Mouse (Mus musculus) hindbrain, embryonic 13.5 days (tissue): ENCODE results near the gene Nat8f5. TPM values are rescaled to one million over a fixed set of nuclear protein-coding genes. Genes with fewer than 3 reads are reported as not detected.
"Not testable (repeated sequence)": the region's sequence is repeated elsewhere in the genome, so short reads cannot be mapped to it uniquely, and the experiment has no call there.

ENCODE experiments used
- ATAC-seq: fragments of 200-750 bp; cut with Nextera tagmentation; 2 replicates; pipeline ENCODE4 v1.8.0; 2017; ENCODE audit warnings: moderate TSS enrichment; ENCODE audit not compliant: low FRiP score
- H3K27ac ChIP-seq: fragments of 300-500 bp; sonication (generic); 2 replicates; pipeline ENCODE4 v1.5.1; 2015; ENCODE audit warnings: inconsistent platforms, mild to moderate bottlenecking, moderate library complexity
- H3K27me3 ChIP-seq: fragments of 300-500 bp; sonication (generic); 2 replicates; pipeline ENCODE4 v1.6.1; 2015; ENCODE audit warnings: mild to moderate bottlenecking, inconsistent platforms
- H3K36me3 ChIP-seq: fragments of 300-500 bp; sonication (generic); 2 replicates; pipeline ENCODE4 v1.6.1; 2015; ENCODE audit warnings: mild to moderate bottlenecking, inconsistent platforms
- H3K4me1 ChIP-seq: fragments of 300-500 bp; sonication (generic); replicated peaks from 2 replicates; pipeline ENCODE4 v1.6.1; 2015; ENCODE audit warnings: inconsistent platforms
- H3K4me2 ChIP-seq: fragments of 300-500 bp; sonication (generic); 2 replicates; pipeline ENCODE4 v1.6.1; 2015; ENCODE audit warnings: inconsistent platforms, mild to moderate bottlenecking, moderate library complexity
- H3K4me3 ChIP-seq: fragments of 300-500 bp; sonication (generic); 2 replicates; pipeline ENCODE4 v1.5.1; 2015; ENCODE audit warnings: mild to moderate bottlenecking, inconsistent platforms
- H3K9ac ChIP-seq: fragments of 300-500 bp; sonication (generic); 2 replicates; pipeline ENCODE4 v1.6.1; 2015; ENCODE audit warnings: mild to moderate bottlenecking, inconsistent platforms
- H3K9me3 ChIP-seq: fragments of 300-500 bp; sonication (generic); 2 replicates; pipeline ENCODE4 v1.6.1; 2016; ENCODE audit warnings: inconsistent platforms
- WGBS: fragments of 180-500 bp; shearing (Covaris S2); methylation state at CpG from one replicate; pipeline ENCODE4 v1.1.7; 2015; 5-methylcytosine and 5-hydroxymethylcytosine counted together
- polyA plus RNA-seq: library from polyadenylated mRNA; unstranded; fragments of >200 nt; fragmentation: Nextera tagmentation; extraction: Ambion mirVana; gene quantifications from 2 replicates; pipeline ENCODE4 v1.2.1, GENCODE M21; 2015

Nat8f5 gene
- polyA plus RNA-seq, 1 experiment from 2014 or later = 0.29 TPM

DNA sequence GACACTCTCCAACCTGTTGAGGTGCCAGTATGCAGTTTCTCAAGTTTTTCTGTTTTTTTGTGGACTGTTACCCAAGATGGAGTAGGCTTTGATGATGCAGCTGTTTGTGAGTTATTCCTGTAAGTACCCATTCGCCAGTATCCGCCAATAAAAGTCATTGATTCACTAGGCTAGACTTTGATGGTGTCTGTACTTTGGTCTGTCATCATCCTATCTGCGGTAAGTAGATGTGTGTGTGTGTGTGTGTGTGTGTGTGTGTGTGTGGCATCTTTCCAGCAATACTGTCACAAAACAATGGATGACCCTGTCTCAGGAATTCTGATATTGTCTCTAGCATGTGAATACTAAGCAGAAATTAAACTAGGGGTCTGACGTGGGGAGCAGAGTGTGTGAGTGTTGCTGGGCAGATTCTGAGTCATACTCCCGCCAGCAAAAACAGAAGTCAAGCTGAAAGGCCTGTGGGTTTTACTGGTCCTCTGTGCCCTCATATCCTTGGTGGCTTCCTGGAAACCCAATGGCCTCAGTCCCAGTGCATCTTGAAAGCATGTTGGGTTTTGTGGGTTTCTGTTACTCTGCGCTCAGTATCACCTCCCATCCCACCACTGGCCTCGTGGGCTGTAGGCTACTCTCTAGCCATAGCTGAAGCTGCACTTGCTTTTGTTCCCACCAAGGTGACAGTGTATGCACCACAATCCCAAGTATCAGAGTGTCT lies 30.4 kb upstream of the Nat8f5 start:
- Histone ChIP-seq H3K4me3 (no peak overlapping the region), H3K4me1 (0 out of 2 replicates have a peak, but pooled peaks cover 7% of the 10 kb centered on the region), H3K36me3 (no peaks in the 10 kb centered on the region), H3K27ac (no peak overlapping the region), H3K27me3 (no peaks in the 10 kb centered on the region), H3K4me2 (no peak overlapping the region), H3K9me3 (no peaks in the 10 kb centered on the region), H3K9ac (no peak overlapping the region)
- WGBS = 88% methylated on average over 7 of the region's 7 CpGs
- ATAC-seq = no peak

- Histone ChIP-seq H3K27ac (no peak overlapping the region), H3K36me3 (no peaks in the 10 kb centered on the region), H3K27me3 (no peaks in the 10 kb centered on the region), H3K4me1 (0 out of 2 replicates have a peak, but pooled peaks cover 7% of the 10 kb centered on the region), H3K4me3 (no peak overlapping the region), H3K9me3 (no peaks in the 10 kb centered on the region), H3K9ac (no peak overlapping the region), H3K4me2 (no peak overlapping the region)
- no peak for ATAC-seq
- WGBS = 24% methylated on average over 2 of the region's 2 CpGs
Observed at GRCm38 (mm10) chr6:85849240-85849639, 28.5 kb upstream of the Nat8f5 start.

- 92% methylated on average over 4 of the region's 4 CpGs for WGBS
- no peaks in the 10 kb centered on the region for H3K36me3 ChIP-seq
- H3K9ac ChIP-seq = no peak overlapping the region
- no peak for ATAC-seq
- no peaks in the 10 kb centered on the region for H3K9me3 ChIP-seq
- no peak overlapping the region for H3K27ac ChIP-seq
- H3K4me3 ChIP-seq = no peak overlapping the region
- no peak overlapping the region for H3K4me2 ChIP-seq
- H3K27me3 ChIP-seq = no peaks in the 10 kb centered on the region
- 0 out of 2 replicates have a peak, but pooled peaks cover 7% of the 10 kb centered on the region for H3K4me1 ChIP-seq
Observed at GRCm38 (mm10) chr6:85848140-85848539, 27.4 kb upstream of the Nat8f5 start.

- H3K27me3 ChIP-seq = no peaks in the 10 kb centered on the region
- H3K36me3 ChIP-seq = no peaks in the 10 kb centered on the region
- no peak overlapping the region for H3K4me2 ChIP-seq
- 54% methylated on average over 1 of the region's 1 CpGs for WGBS
- no peak overlapping the region for H3K9ac ChIP-seq
- H3K27ac ChIP-seq = no peak overlapping the region
- ATAC-seq = no peak
- no peak overlapping the region for H3K4me3 ChIP-seq
- H3K4me1 ChIP-seq = 0 out of 2 replicates have a peak, but pooled peaks cover 7% of the 10 kb centered on the region
- H3K9me3 ChIP-seq = no peaks in the 10 kb centered on the region
Observed at GRCm38 (mm10) chr6:85846921-85847320, 26.1 kb upstream of the Nat8f5 start.

GRCm38 (mm10) chr6:85843677-85844458 lies 23.1 kb upstream of the Nat8f5 start:
- H3K9ac ChIP-seq, H3K4me1 ChIP-seq, H3K4me2 ChIP-seq, H3K27ac ChIP-seq, H3K36me3 ChIP-seq, H3K9me3 ChIP-seq, H3K4me3 ChIP-seq, ATAC-seq, H3K27me3 ChIP-seq: not testable (repeated sequence)
- WGBS = 59% methylated on average over 25 of the region's 25 CpGs

DNA sequence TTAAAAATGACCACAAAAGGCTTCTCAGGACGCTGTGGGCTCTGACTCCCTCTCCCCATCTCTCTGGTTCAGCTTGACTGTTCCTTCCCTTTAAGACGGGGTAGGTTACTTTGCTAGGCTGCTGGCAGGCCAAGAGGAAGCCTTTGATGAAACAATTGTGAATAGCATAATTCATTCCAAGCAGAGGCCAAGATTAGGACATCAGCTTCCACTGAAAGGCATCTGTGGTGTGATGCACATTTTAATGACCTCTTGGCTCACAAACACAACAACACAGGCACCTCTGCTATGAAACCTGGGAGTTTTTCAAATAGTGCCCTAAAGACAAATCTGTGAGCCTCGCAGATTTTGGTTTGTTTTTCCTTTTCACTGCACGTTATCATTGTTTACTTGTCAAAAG lies 19.2 kb upstream of the Nat8f5 start:
- Histone ChIP-seq H3K4me2 (no peak overlapping the region), H3K27ac (no peak overlapping the region), H3K4me3 (no peak overlapping the region), H3K9ac (no peak overlapping the region), H3K36me3 (no peaks in the 10 kb centered on the region), H3K27me3 (no peaks in the 10 kb centered on the region), H3K4me1 (no peaks in the 10 kb centered on the region), H3K9me3 (no peaks in the 10 kb centered on the region)
- 44% methylated on average over 4 of the region's 4 CpGs for WGBS
- ATAC-seq = no peak

DNA sequence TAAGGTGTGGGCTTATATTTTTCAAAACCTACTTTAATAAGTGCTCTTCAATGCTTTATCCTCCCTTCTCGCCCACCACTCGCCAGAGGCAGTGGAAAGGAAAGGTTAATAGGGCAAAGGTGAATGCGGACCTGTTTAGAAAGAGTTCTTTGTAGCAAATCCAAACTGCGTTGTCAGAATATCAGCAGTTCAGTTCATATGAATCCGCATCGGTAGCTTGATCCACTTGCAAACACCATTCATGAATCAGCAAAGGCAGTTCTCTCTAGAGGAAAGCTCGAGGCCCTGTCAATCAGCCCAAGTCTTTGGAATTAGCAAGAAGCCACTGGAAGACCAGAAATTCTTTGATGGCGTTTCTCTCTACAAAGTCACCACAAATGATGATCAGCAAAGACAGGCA lies 17.9 kb upstream of the Nat8f5 start:
- no peaks in the 10 kb centered on the region for H3K9me3 ChIP-seq
- H3K36me3 ChIP-seq = no peaks in the 10 kb centered on the region
- no peak overlapping the region for H3K27ac ChIP-seq
- no peak overlapping the region for H3K9ac ChIP-seq
- H3K4me3 ChIP-seq = no peak overlapping the region
- H3K4me2 ChIP-seq = no peak overlapping the region
- ATAC-seq = no peak
- H3K4me1 ChIP-seq = no peaks in the 10 kb centered on the region
- WGBS = 52% methylated on average over 8 of the region's 8 CpGs
- H3K27me3 ChIP-seq = no peaks in the 10 kb centered on the region

GRCm38 (mm10) chr6:85837307-85837706 lies 16.5 kb upstream of the Nat8f5 start:
- H3K27me3 ChIP-seq, H3K9ac ChIP-seq: not testable (repeated sequence)
- 23% methylated on average over 12 of the region's 12 CpGs for WGBS

GRCm38 (mm10) chr6:85836827-85837226 lies 16.1 kb upstream of the Nat8f5 start:
- not testable (repeated sequence) for H3K9me3 ChIP-seq, ATAC-seq, H3K4me2 ChIP-seq, H3K27me3 ChIP-seq, H3K36me3 ChIP-seq, H3K9ac ChIP-seq, H3K27ac ChIP-seq, H3K4me3 ChIP-seq, H3K4me1 ChIP-seq
- WGBS = 23% methylated on average over 9 of the region's 9 CpGs

More at GRCm38 (mm10) chr6:85837307-85837706, 16.5 kb upstream of the Nat8f5 start:
- H3K27ac ChIP-seq, H3K4me1 ChIP-seq, H3K4me3 ChIP-seq, H3K36me3 ChIP-seq, ATAC-seq, H3K9me3 ChIP-seq: not testable (repeated sequence)
- H3K4me2 ChIP-seq = peak overlapping the region; percentile 25; the same call in 1 of the 2 replicates

DNA sequence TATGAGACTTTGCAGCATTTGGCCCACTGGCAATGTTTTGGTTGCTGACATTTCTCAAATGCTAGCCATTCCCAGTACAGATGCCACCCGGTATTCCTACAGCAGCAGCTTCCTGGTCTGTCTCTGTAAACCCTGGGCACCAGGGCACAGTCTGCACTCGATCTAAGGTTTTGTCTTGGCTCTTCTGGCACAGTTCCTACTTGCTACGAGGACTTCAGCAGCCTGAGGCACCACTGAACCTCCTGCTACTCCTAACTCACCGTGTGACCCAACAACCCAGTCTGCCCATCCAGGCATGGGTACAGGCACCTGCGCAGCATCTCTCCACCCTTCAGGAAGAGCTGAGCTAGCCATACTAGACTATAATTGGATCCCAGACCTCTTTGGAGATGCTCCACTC lies 15.3 kb upstream of the Nat8f5 start:
- not testable (repeated sequence) for H3K27ac ChIP-seq, H3K4me1 ChIP-seq, ATAC-seq, H3K9me3 ChIP-seq, H3K36me3 ChIP-seq, H3K9ac ChIP-seq, H3K4me3 ChIP-seq, H3K27me3 ChIP-seq, H3K4me2 ChIP-seq
- WGBS = 88% methylated on average over 5 of the region's 5 CpGs

DNA sequence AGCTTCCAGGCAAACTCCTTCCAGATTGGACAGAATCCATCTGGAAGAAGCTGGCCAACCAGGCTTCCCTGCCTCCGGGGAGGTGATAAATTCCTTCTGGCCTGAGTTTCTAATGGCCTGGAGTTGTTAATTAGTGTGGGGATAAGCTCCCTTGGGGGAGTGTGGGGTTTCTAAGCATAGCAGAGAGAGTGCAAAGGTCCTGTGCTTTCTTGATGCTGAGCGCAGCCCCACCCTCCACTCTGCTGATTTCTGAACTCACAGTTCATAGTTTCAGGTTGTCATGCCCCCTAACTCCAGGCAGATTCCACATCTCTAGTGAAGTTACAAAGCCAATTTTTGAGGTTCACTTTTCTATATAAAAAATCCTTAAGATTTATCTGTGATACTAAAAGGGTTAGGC lies 14.3 kb upstream of the Nat8f5 start:
- not testable (repeated sequence) for H3K4me3 ChIP-seq, H3K27me3 ChIP-seq, H3K9me3 ChIP-seq, H3K4me2 ChIP-seq, ATAC-seq, H3K27ac ChIP-seq, H3K36me3 ChIP-seq, H3K9ac ChIP-seq, H3K4me1 ChIP-seq
- WGBS = 83% methylated on average over 1 of the region's 2 CpGs

GRCm38 (mm10) chr6:85834504-85835100 lies 13.8 kb upstream of the Nat8f5 start:
- not testable (repeated sequence) for H3K4me2 ChIP-seq, H3K4me1 ChIP-seq, H3K36me3 ChIP-seq, H3K27me3 ChIP-seq, H3K4me3 ChIP-seq, H3K27ac ChIP-seq, ATAC-seq, H3K9me3 ChIP-seq, H3K9ac ChIP-seq
